Mouse (Mus musculus): ENCODE data around the gene Tmem108.
A peak's percentile ranks its signal among the peaks of the same experiment; 100 is the strongest.

Tmem108 gene

DNA sequence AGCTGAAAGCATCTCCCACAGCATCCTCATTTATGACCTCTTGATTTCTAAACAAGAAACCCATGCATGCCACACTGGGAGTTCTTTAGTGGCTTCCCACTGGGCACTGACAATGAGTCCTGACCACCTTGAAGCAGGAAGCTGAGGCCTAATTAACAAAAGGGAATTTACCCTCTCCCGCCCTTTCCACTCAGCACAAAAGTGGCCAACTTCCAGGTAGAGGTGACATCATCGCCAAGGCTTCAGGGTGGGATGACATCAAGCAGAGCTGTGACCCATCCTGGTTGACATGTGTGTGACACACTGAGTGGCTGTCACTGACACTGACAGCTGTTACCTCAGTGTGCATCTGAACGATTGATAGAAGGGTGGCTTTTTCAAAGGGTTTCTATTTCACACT is 124.8 kb downstream of the Tmem108 start:
- DNase-seq (ENCODE audit: low read depth, low spot score) = no peak

GRCm38 (mm10) chr9:103628861-103629469 is 132.7 kb downstream of the Tmem108 start:
- no peak for DNase-seq (ENCODE audit: low read depth, low spot score)

- DNase-seq (ENCODE audit: low read depth, low spot score) = no peak
These were observed 134.2 kb downstream of the Tmem108 start for GRCm38 (mm10) chr9:103627404-103627900.

- DNase-seq (ENCODE audit: low read depth, low spot score) = no peak
These were observed 135.5 kb downstream of the Tmem108 start for GRCm38 (mm10) chr9:103626156-103626555.

- peak; percentile 55 for DNase-seq (ENCODE audit: low read depth, low spot score)
These were observed 137.0 kb downstream of the Tmem108 start for GRCm38 (mm10) chr9:103624649-103625048.

DNA sequence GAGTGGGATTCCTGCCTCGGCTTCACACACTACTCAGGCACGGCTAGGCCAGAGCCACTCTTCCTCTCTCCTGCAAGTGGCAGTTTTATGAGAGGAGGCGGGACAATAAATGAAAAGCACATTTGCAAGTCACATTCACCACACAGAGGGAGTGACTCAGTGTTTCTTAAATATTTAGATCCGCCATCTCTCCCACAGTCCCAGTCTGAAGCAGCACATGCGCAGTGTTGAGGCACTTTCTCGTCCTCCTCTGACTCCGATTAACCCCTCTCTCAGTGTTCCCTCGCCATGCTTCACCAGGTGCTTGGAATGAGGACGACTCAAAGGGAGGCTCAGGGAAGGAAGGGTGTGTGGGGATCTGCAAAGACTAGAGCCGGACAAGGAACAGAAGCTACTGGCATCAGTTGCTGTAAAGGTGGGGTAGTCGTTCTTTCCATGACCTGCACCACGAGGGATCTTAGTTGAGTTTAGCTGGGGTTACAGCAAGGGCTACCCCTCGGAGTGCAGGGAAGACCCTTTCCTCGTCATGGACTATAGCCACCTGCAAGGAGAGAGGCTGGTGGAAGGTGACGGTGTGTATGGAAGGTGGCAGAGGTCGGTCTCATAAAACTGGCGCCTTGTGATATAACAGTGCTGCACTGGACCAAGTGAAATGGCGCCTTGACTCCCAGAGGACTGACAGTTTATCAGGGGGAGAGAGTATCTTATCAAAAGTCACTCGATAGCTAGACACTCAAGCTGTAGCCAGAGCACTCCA is 137.9 kb downstream of the Tmem108 start:
- no peak for DNase-seq (ENCODE audit: low read depth, low spot score)

GRCm38 (mm10) chr9:103622988-103623387 is 138.6 kb downstream of the Tmem108 start:
- no peak for DNase-seq (ENCODE audit: low read depth, low spot score)

DNA sequence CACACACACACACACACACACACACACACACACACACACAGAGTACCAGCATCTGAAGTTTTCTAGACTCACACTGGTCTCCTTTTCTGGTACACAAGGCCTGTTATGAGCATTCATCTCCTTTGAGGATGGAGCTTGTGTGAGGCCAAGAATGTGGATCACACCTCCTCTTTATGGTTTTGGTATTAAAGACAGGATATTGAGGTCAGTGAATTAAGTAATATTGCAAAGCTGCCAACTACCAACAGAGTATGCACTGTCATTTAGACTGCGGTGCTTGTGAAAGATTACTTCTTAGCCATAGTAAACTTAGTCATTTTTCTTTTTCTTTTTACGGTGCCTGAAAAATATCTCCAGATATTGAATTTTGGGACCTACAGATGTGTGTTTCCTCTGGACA is 139.8 kb downstream of the Tmem108 start:
- no peak for DNase-seq (ENCODE audit: low read depth, low spot score)

DNA sequence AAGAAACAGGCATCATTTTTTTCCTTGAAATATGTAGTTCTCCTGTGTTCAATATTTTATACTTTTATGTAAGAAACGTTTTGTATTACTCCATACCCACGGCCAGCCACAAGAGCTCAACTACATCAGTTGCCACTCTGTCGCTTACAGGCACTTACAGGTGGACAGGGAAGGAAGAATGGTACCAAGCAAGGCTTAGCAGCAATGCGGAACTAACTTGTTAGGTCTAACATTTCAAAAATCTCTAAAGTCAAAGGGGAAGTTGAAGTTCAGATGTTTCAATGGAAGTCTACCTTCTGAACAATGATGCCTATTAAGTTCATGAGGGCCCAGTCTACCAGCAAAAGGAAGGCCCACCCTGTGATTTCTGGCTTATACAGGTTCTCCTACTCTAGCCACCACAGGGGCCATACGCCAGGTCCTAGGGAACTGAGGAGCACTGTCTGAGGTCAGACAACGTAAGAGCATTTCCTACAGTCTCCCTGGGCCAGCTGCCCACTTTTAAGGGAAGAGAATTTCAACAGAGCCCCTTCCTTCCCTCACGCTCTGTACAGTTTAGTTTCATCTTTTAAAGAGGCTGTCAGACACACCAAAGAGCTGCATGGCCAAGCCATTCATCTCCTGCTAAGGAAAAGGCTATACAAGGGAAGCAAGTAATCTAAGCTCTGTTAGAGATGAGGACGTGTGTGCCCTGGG is 141.0 kb downstream of the Tmem108 start:
- DNase-seq (ENCODE audit: low read depth, low spot score) = no peak

GRCm38 (mm10) chr9:103614260-103614659 is 147.4 kb downstream of the Tmem108 start:
- DNase-seq (ENCODE audit: low read depth, low spot score) = no peak

DNA sequence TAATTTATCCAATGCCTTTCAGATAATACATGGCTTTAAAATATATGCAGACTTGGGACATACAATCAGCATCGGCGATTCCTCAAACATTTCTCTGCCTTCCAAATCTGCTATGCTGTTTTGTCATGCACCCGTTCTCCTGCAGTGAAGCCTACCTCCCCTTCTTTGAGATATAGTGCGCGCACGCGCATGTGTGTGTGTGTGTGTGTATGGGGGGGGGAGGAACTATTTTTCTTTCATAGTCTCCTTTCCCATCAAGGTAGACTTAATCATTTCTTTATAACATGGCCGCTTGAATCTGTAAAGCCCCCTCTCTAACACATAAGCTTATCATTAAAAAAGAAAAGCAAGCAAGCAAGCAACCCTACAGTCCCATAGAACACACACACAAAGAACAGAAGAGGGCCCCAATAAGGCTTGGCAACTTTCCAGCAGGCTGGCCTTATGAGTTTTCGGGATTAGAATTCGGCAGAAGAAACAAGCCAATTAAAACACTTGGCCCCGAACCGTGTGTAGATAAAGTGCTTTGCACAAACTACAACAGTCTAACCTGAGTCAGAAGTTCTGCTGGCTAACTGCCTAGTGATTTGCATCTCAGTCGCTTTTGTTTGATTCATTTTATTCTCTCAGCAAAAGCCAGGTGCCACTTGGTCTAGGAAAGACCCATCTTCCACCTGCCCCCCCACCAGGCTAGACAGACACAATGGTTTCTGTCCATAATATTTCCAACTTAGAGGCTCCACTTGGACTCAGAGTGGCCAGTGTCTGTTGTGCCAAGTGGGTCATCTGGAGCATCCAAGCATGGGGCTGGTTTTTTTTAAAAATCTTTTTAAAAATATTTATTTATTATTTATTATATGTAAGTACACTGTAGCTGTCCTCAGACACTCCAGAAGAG is 153.2 kb downstream of the Tmem108 start:
- no peak for DNase-seq (ENCODE audit: low read depth, low spot score)

- no peak for DNase-seq (ENCODE audit: low read depth, low spot score)
These were observed 155.6 kb downstream of the Tmem108 start for GRCm38 (mm10) chr9:103606056-103606455.

GRCm38 (mm10) chr9:103603792-103604191 is 157.8 kb downstream of the Tmem108 start:
- no peak for DNase-seq (ENCODE audit: low read depth, low spot score)

- no peak for DNase-seq (ENCODE audit: low read depth, low spot score)
These were observed 159.8 kb downstream of the Tmem108 start for GRCm38 (mm10) chr9:103601878-103602277.

- DNase-seq (ENCODE audit: low read depth, low spot score) = no peak
These were observed 160.8 kb downstream of the Tmem108 start for GRCm38 (mm10) chr9:103600834-103601233.

DNA sequence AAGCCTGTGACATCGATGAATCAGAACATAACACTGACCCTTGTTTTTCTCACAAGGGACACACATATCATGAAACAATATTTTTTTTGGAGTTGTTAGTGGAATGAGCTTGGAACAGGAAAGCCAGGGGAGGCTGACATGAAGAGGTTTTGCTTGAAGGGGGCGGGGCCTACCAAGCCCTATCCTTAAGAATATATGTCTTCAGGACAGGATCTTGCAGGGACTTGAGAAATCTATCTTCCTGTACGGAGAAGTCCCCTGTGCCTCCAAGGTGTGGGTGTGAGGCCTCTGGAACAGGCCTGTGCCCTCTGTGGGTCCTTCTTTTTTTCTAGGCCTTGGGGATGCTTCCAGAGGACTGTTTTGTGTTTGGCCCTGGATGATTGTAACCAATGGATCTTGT is 161.7 kb downstream of the Tmem108 start:
- DNase-seq (ENCODE audit: low read depth, low spot score) = no peak

GRCm38 (mm10) chr9:103597861-103598260 is 163.8 kb downstream of the Tmem108 start:
- DNase-seq (ENCODE audit: low read depth, low spot score) = no peak

DNA sequence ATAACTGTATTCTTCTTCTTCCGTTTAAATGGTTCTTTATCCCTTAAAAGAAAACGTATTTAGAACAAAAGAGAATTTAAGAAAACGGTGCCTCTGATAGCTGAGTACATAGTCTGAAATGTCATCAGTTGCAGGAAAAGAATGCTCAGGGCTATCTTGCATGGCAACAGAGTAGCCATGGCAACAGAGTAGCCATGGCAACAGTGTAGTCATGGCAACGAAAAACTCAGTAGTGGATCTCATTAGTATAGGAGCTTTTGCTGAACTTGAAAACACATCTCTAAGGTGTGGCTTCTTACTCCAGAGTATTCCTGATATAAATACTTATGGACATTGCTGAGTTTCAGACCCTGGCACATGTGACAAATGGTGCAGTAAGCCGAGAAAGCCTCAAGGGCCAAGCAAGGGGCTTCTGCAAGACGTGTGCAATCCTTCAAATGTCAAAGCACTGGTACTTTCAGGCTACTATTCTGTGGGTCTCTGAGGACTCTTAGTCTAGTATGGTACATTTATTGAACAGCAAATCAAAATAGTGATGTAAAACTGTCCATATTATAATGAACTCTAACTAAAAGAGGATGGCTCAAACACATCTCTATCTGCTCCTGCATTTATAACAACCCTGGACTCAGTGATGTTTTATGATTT is 166.3 kb downstream of the Tmem108 start:
- peak; percentile 43 for DNase-seq (ENCODE audit: low read depth, low spot score)

- DNase-seq (ENCODE audit: low read depth, low spot score) = no peak
These were observed 167.0 kb downstream of the Tmem108 start for GRCm38 (mm10) chr9:103594423-103595189.

GRCm38 (mm10) chr9:103593079-103593478 is 168.6 kb downstream of the Tmem108 start:
- no peak for DNase-seq (ENCODE audit: low read depth, low spot score)

All from retina, postnatal 7 days (tissue).